Mouse (Mus musculus): ENCODE measurements around the gene Katnal1. TPM values are rescaled to one million over a fixed set of nuclear protein-coding genes. Genes with fewer than 3 reads are reported as not detected.

Gene Katnal1
- polyA plus RNA-seq, 1 experiment from 2014 or later: 42.8 TPM

GRCm38 (mm10) chr5:148909402-148909801, 19.7 kb downstream of the Katnal1 start:
- Histone ChIP-seq H3K9me3 (ENCODE audit: control insufficient read depth, low read length) (no peaks in the 10 kb centered on the region), H3K27me3 (ENCODE audit: control insufficient read depth, insufficient read depth, low read length) (no peaks in the 10 kb centered on the region), H3K4me2 (ENCODE audit: low read length) (no peak overlapping the region), H3K4me3 (replicated peaks; ENCODE audit: low read depth, low read length) (no peak overlapping the region), H3K9ac (replicated peaks; ENCODE audit: low read length) (no peak overlapping the region), H3K36me3 (ENCODE audit: control insufficient read depth, insufficient read depth, low read length) (peaks cover 11% of the 10 kb centered on the region; the same call in 1 of the 2 replicates), H3K4me1 (ENCODE audit: control insufficient read depth, insufficient read depth, low read length) (peaks cover 8% of the 10 kb centered on the region), H3K27ac (replicated peaks; ENCODE audit: low read depth, low read length) (no peak overlapping the region)
- 23% methylated on average over 6 of the region's 6 CpGs for WGBS
- peak; percentile 47 for DNase-seq
- no peak for ATAC-seq (ENCODE audit: low FRiP score, low TSS enrichment)

GRCm38 (mm10) chr5:148909057-148909395, 20.1 kb downstream of the Katnal1 start:
- Histone ChIP-seq H3K4me1 (ENCODE audit: control insufficient read depth, insufficient read depth, low read length) (peaks cover 8% of the 10 kb centered on the region), H3K9ac (replicated peaks; ENCODE audit: low read length) (no peak overlapping the region), H3K27me3 (ENCODE audit: control insufficient read depth, insufficient read depth, low read length) (no peaks in the 10 kb centered on the region), H3K36me3 (ENCODE audit: control insufficient read depth, insufficient read depth, low read length) (peaks cover 14% of the 10 kb centered on the region), H3K27ac (replicated peaks; ENCODE audit: low read depth, low read length) (no peak overlapping the region), H3K4me2 (ENCODE audit: low read length) (no peak overlapping the region), H3K9me3 (ENCODE audit: control insufficient read depth, low read length) (no peaks in the 10 kb centered on the region), H3K4me3 (replicated peaks; ENCODE audit: low read depth, low read length) (no peak overlapping the region)
- ATAC-seq (ENCODE audit: low FRiP score, low TSS enrichment) (peak; percentile 58; the same call in 1 of the 2 replicates), DNase-seq (peak; percentile 51)
- 16% methylated on average over 7 of the region's 7 CpGs for WGBS

- 42% methylated on average over 17 of the region's 17 CpGs for WGBS
- Histone ChIP-seq H3K27ac (replicated peaks; ENCODE audit: low read depth, low read length) (peak overlapping the region; percentile 39), H3K36me3 (ENCODE audit: control insufficient read depth, insufficient read depth, low read length) (peaks cover 21% of the 10 kb centered on the region), H3K9me3 (ENCODE audit: control insufficient read depth, low read length) (no peaks in the 10 kb centered on the region), H3K4me1 (ENCODE audit: control insufficient read depth, insufficient read depth, low read length) (peaks cover 8% of the 10 kb centered on the region), H3K9ac (replicated peaks; ENCODE audit: low read length) (no peak overlapping the region), H3K27me3 (ENCODE audit: control insufficient read depth, insufficient read depth, low read length) (no peaks in the 10 kb centered on the region), H3K4me2 (ENCODE audit: low read length) (no peak overlapping the region), H3K4me3 (replicated peaks; ENCODE audit: low read depth, low read length) (no peak overlapping the region)
- DNase-seq (peak; percentile 47), ATAC-seq (ENCODE audit: low FRiP score, low TSS enrichment) (no peak)
Observed at GRCm38 (mm10) chr5:148908191-148909056, 20.7 kb downstream of the Katnal1 start.

GRCm38 (mm10) chr5:148906305-148906704, 22.8 kb downstream of the Katnal1 start:
- no peak overlapping the region for H3K9ac ChIP-seq (replicated peaks; ENCODE audit: low read length)
- no peak for DNase-seq
- no peak for ATAC-seq (ENCODE audit: low FRiP score, low TSS enrichment)
- no peaks in the 10 kb centered on the region for H3K9me3 ChIP-seq (ENCODE audit: control insufficient read depth, low read length)
- H3K4me1 ChIP-seq (ENCODE audit: control insufficient read depth, insufficient read depth, low read length): peaks cover 8% of the 10 kb centered on the region
- H3K4me2 ChIP-seq (ENCODE audit: low read length): no peak overlapping the region
- H3K27me3 ChIP-seq (ENCODE audit: control insufficient read depth, insufficient read depth, low read length): no peaks in the 10 kb centered on the region
- H3K36me3 ChIP-seq (ENCODE audit: control insufficient read depth, insufficient read depth, low read length): peaks cover 21% of the 10 kb centered on the region
- H3K4me3 ChIP-seq (replicated peaks; ENCODE audit: low read depth, low read length): no peak overlapping the region
- 92% methylated on average over 4 of the region's 4 CpGs for WGBS
- no peak overlapping the region for H3K27ac ChIP-seq (replicated peaks; ENCODE audit: low read depth, low read length)

GRCm38 (mm10) chr5:148904846-148905245, 24.3 kb downstream of the Katnal1 start:
- no peak overlapping the region for H3K4me2 ChIP-seq (ENCODE audit: low read length)
- no peak overlapping the region for H3K27ac ChIP-seq (replicated peaks; ENCODE audit: low read depth, low read length)
- ATAC-seq (ENCODE audit: low FRiP score, low TSS enrichment) (no peak), DNase-seq (peak; percentile 80)
- H3K27me3 ChIP-seq (ENCODE audit: control insufficient read depth, insufficient read depth, low read length): no peaks in the 10 kb centered on the region
- peaks cover 8% of the 10 kb centered on the region for H3K4me1 ChIP-seq (ENCODE audit: control insufficient read depth, insufficient read depth, low read length)
- H3K4me3 ChIP-seq (replicated peaks; ENCODE audit: low read depth, low read length): no peak overlapping the region
- H3K9me3 ChIP-seq (ENCODE audit: control insufficient read depth, low read length): no peaks in the 10 kb centered on the region
- peaks cover 24% of the 10 kb centered on the region for H3K36me3 ChIP-seq (ENCODE audit: control insufficient read depth, insufficient read depth, low read length)
- no peak overlapping the region for H3K9ac ChIP-seq (replicated peaks; ENCODE audit: low read length)
- 82% methylated on average over 6 of the region's 6 CpGs for WGBS

- no peaks in the 10 kb centered on the region for H3K9me3 ChIP-seq (ENCODE audit: control insufficient read depth, low read length)
Observed at GRCm38 (mm10) chr5:148899361-148899760, 29.8 kb downstream of the Katnal1 start.

GRCm38 (mm10) chr5:148897941-148898417, 31.1 kb downstream of the Katnal1 start:
- no peak for ATAC-seq (ENCODE audit: low FRiP score, low TSS enrichment)

More at GRCm38 (mm10) chr5:148899361-148899760, 29.8 kb downstream of the Katnal1 start:
- no peak overlapping the region for H3K4me2 ChIP-seq (ENCODE audit: low read length)
- H3K27me3 ChIP-seq (ENCODE audit: control insufficient read depth, insufficient read depth, low read length): no peaks in the 10 kb centered on the region
- no peak overlapping the region for H3K27ac ChIP-seq (replicated peaks; ENCODE audit: low read depth, low read length)
- WGBS: 96% methylated on average over 7 of the region's 7 CpGs
- no peak for ATAC-seq (ENCODE audit: low FRiP score, low TSS enrichment)
- 0 out of 2 replicates have a peak, but pooled peaks cover 3% of the 10 kb centered on the region for H3K4me1 ChIP-seq (ENCODE audit: control insufficient read depth, insufficient read depth, low read length)
- H3K36me3 ChIP-seq (ENCODE audit: control insufficient read depth, insufficient read depth, low read length): peaks cover 23% of the 10 kb centered on the region
- no peak overlapping the region for H3K4me3 ChIP-seq (replicated peaks; ENCODE audit: low read depth, low read length)
- H3K9ac ChIP-seq (replicated peaks; ENCODE audit: low read length): no peak overlapping the region
- DNase-seq: no peak

GRCm38 (mm10) chr5:148897069-148897702, 31.9 kb downstream of the Katnal1 start:
- no peak overlapping the region for H3K27ac ChIP-seq (replicated peaks; ENCODE audit: low read depth, low read length)
- 0 out of 2 replicates have a peak, but pooled peaks cover 3% of the 10 kb centered on the region for H3K4me1 ChIP-seq (ENCODE audit: control insufficient read depth, insufficient read depth, low read length)
- DNase-seq (peak; percentile 49), ATAC-seq (ENCODE audit: low FRiP score, low TSS enrichment) (no peak)
- H3K36me3 ChIP-seq (ENCODE audit: control insufficient read depth, insufficient read depth, low read length): peaks cover 25% of the 10 kb centered on the region
- H3K9me3 ChIP-seq (ENCODE audit: control insufficient read depth, low read length): no peaks in the 10 kb centered on the region
- no peaks in the 10 kb centered on the region for H3K27me3 ChIP-seq (ENCODE audit: control insufficient read depth, insufficient read depth, low read length)
- no peak overlapping the region for H3K4me2 ChIP-seq (ENCODE audit: low read length)
- H3K9ac ChIP-seq (replicated peaks; ENCODE audit: low read length): no peak overlapping the region
- 49% methylated on average over 14 of the region's 14 CpGs for WGBS
- H3K4me3 ChIP-seq (replicated peaks; ENCODE audit: low read depth, low read length): no peak overlapping the region

More at GRCm38 (mm10) chr5:148897941-148898417, 31.1 kb downstream of the Katnal1 start:
- WGBS: 72% methylated on average over 12 of the region's 12 CpGs
- H3K4me3 ChIP-seq (replicated peaks; ENCODE audit: low read depth, low read length): no peak overlapping the region
- no peak overlapping the region for H3K9ac ChIP-seq (replicated peaks; ENCODE audit: low read length)
- peaks cover 20% of the 10 kb centered on the region for H3K36me3 ChIP-seq (ENCODE audit: control insufficient read depth, insufficient read depth, low read length)
- DNase-seq: peak; percentile 29
- no peak overlapping the region for H3K4me2 ChIP-seq (ENCODE audit: low read length)
- no peaks in the 10 kb centered on the region for H3K9me3 ChIP-seq (ENCODE audit: control insufficient read depth, low read length)
- no peak overlapping the region for H3K27ac ChIP-seq (replicated peaks; ENCODE audit: low read depth, low read length)
- 0 out of 2 replicates have a peak, but pooled peaks cover 3% of the 10 kb centered on the region for H3K4me1 ChIP-seq (ENCODE audit: control insufficient read depth, insufficient read depth, low read length)
- H3K27me3 ChIP-seq (ENCODE audit: control insufficient read depth, insufficient read depth, low read length): no peaks in the 10 kb centered on the region
